Mouse (Mus musculus): ENCODE measurements around the gene Btbd17. TPM values are rescaled to one million over a fixed set of nuclear protein-coding genes. Genes with fewer than 3 reads are reported as not detected.
A peak's percentile ranks its signal among the peaks of the same experiment; 100 is the strongest.

The Btbd17 gene
- polyA plus RNA-seq, 1 experiment from 2014 or later, result 0.20 TPM

DNA sequence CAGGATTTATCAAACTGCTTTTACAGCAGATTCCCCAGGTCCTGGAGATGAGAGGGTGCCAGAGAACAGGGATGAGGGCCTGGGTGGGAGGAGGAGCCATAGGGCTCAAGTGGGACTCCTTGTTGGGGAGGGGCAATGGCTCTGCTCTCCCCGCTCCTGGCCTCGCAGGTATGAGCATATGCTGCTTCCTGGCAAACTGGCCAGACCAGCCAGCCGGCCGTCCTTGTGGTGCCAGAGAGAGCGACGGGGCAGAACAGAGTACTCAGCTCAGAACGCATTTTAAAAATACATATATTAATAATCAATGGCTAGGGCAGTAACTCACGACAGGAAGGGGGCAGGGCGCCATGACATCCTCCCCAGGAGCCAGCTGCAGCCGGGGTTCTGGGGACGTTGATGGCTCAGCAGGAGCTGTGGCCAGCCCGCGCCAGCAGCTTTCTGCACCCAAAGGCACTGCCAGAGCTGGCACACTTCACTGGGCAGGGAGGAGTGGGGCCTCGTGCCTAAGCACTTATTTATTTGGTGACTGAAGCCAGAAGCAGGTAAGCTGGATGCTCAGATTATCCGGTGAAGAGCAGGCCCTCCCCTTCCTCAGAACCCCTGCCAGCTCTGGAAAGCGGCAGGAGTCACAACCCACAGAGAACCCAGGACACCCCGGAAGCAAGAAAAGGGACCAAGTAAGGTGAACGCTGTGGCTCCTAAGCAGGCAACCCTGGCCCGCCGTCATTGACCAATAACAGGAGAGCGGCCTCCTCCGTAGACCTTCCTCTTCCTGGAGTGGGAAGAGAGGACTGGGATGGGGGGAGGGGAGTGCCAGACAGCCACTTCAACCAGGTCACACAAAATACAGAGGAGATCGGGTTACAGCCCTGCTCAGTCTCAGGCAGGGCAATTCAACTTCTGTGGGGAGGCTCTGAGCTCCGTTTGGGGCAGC lies 34.0 kb upstream of the Btbd17 start:
- 6% methylated on average over 24 of the region's 24 CpGs for WGBS
- no peaks in the 10 kb centered on the region for H3K27me3 ChIP-seq (replicated peaks; ENCODE audit: control insufficient read depth, insufficient read depth, low read length)
- no peak overlapping the region for H3K27ac ChIP-seq (ENCODE audit: low read depth, low read length)
- H3K9me3 ChIP-seq (ENCODE audit: control insufficient read depth), result no peaks in the 10 kb centered on the region
- peak; percentile 74 for ATAC-seq
- H3K36me3 ChIP-seq (ENCODE audit: control insufficient read depth, insufficient read depth), result no peaks in the 10 kb centered on the region
- H3K4me2 ChIP-seq (replicated peaks; ENCODE audit: low read depth), result peak overlapping the region; percentile 67
- peak overlapping the region; percentile 29 for H3K4me3 ChIP-seq (ENCODE audit: low read depth, low read length)
- TF ChIP-seq CTCF (IDR thresholded peaks at IDR 0.05; ENCODE audit: low read depth), result no peak
- no peaks in the 10 kb centered on the region for H3K4me1 ChIP-seq (replicated peaks; ENCODE audit: control insufficient read depth, insufficient read depth, low read length)
- H3K9ac ChIP-seq (ENCODE audit: low read depth, low read length), result peak overlapping the region; percentile 27; the same call in 1 of the 2 replicates

- no peak overlapping the region for H3K27ac ChIP-seq (ENCODE audit: low read depth, low read length)
Observed at GRCm38 (mm10) chr11:114826686-114827085, 30.9 kb upstream of the Btbd17 start.

GRCm38 (mm10) chr11:114823199-114823725 lies 27.5 kb upstream of the Btbd17 start:
- H3K27me3 ChIP-seq (replicated peaks; ENCODE audit: control insufficient read depth, insufficient read depth, low read length), result no peaks in the 10 kb centered on the region
- H3K36me3 ChIP-seq (ENCODE audit: control insufficient read depth, insufficient read depth), result no peaks in the 10 kb centered on the region
- no peak for TF ChIP-seq CTCF (IDR thresholded peaks at IDR 0.05; ENCODE audit: low read depth)
- no peaks in the 10 kb centered on the region for H3K4me1 ChIP-seq (replicated peaks; ENCODE audit: control insufficient read depth, insufficient read depth, low read length)
- no peaks in the 10 kb centered on the region for H3K9me3 ChIP-seq (ENCODE audit: control insufficient read depth)
- no peak overlapping the region for H3K27ac ChIP-seq (ENCODE audit: low read depth, low read length)
- H3K4me2 ChIP-seq (replicated peaks; ENCODE audit: low read depth), result no peak overlapping the region
- H3K9ac ChIP-seq (ENCODE audit: low read depth, low read length), result no peak overlapping the region
- no peak overlapping the region for H3K4me3 ChIP-seq (ENCODE audit: low read depth, low read length)
- WGBS, result 24% methylated on average over 11 of the region's 11 CpGs
- no peak for ATAC-seq

More at GRCm38 (mm10) chr11:114826686-114827085, 30.9 kb upstream of the Btbd17 start:
- no peak overlapping the region for H3K4me3 ChIP-seq (ENCODE audit: low read depth, low read length)
- H3K4me2 ChIP-seq (replicated peaks; ENCODE audit: low read depth), result no peak overlapping the region
- no peaks in the 10 kb centered on the region for H3K4me1 ChIP-seq (replicated peaks; ENCODE audit: control insufficient read depth, insufficient read depth, low read length)
- no peaks in the 10 kb centered on the region for H3K27me3 ChIP-seq (replicated peaks; ENCODE audit: control insufficient read depth, insufficient read depth, low read length)
- H3K9me3 ChIP-seq (ENCODE audit: control insufficient read depth), result no peaks in the 10 kb centered on the region
- no peaks in the 10 kb centered on the region for H3K36me3 ChIP-seq (ENCODE audit: control insufficient read depth, insufficient read depth)
- WGBS, result 26% methylated on average over 5 of the region's 5 CpGs
- no peak overlapping the region for H3K9ac ChIP-seq (ENCODE audit: low read depth, low read length)
- peak; percentile 62 for ATAC-seq
- no peak for TF ChIP-seq CTCF (IDR thresholded peaks at IDR 0.05; ENCODE audit: low read depth)

DNA sequence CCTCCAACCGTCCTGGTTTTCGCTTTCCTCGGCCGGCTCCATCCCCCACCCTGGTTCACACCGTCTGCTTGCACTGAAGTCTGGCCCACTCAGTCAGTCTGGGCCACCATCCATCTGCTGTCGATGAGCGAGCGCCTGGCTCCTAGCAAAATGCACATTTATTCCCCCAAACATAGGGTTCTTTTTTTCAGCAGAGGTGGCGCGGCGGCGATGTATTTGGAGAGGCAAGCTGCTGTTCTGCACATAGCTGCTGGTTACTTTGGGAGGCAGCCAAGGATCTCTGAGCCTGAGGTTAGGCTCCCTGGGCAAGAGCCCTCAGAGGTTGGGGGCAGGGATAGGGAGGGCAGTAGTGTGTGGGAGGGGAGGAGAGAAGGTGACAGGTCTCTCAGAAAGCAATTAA lies 27.0 kb upstream of the Btbd17 start:
- H3K27me3 ChIP-seq (replicated peaks; ENCODE audit: control insufficient read depth, insufficient read depth, low read length), result no peaks in the 10 kb centered on the region
- H3K36me3 ChIP-seq (ENCODE audit: control insufficient read depth, insufficient read depth), result no peaks in the 10 kb centered on the region
- TF ChIP-seq CTCF (IDR thresholded peaks at IDR 0.05; ENCODE audit: low read depth), result no peak
- no peak overlapping the region for H3K27ac ChIP-seq (ENCODE audit: low read depth, low read length)
- H3K4me2 ChIP-seq (replicated peaks; ENCODE audit: low read depth), result no peak overlapping the region
- no peaks in the 10 kb centered on the region for H3K9me3 ChIP-seq (ENCODE audit: control insufficient read depth)
- no peak overlapping the region for H3K9ac ChIP-seq (ENCODE audit: low read depth, low read length)
- H3K4me1 ChIP-seq (replicated peaks; ENCODE audit: control insufficient read depth, insufficient read depth, low read length), result no peaks in the 10 kb centered on the region
- 70% methylated on average over 12 of the region's 12 CpGs for WGBS
- no peak for ATAC-seq
- H3K4me3 ChIP-seq (ENCODE audit: low read depth, low read length), result no peak overlapping the region

GRCm38 (mm10) chr11:114821325-114821724 lies 25.6 kb upstream of the Btbd17 start:
- WGBS, result 67% methylated on average over 1 of the region's 1 CpGs
- no peaks in the 10 kb centered on the region for H3K4me1 ChIP-seq (replicated peaks; ENCODE audit: control insufficient read depth, insufficient read depth, low read length)
- H3K36me3 ChIP-seq (ENCODE audit: control insufficient read depth, insufficient read depth), result no peaks in the 10 kb centered on the region
- H3K27ac ChIP-seq (ENCODE audit: low read depth, low read length), result no peak overlapping the region
- no peak overlapping the region for H3K9ac ChIP-seq (ENCODE audit: low read depth, low read length)
- ATAC-seq, result no peak
- no peaks in the 10 kb centered on the region for H3K27me3 ChIP-seq (replicated peaks; ENCODE audit: control insufficient read depth, insufficient read depth, low read length)
- H3K4me2 ChIP-seq (replicated peaks; ENCODE audit: low read depth), result no peak overlapping the region
- no peaks in the 10 kb centered on the region for H3K9me3 ChIP-seq (ENCODE audit: control insufficient read depth)
- TF ChIP-seq CTCF (IDR thresholded peaks at IDR 0.05; ENCODE audit: low read depth), result no peak
- no peak overlapping the region for H3K4me3 ChIP-seq (ENCODE audit: low read depth, low read length)

DNA sequence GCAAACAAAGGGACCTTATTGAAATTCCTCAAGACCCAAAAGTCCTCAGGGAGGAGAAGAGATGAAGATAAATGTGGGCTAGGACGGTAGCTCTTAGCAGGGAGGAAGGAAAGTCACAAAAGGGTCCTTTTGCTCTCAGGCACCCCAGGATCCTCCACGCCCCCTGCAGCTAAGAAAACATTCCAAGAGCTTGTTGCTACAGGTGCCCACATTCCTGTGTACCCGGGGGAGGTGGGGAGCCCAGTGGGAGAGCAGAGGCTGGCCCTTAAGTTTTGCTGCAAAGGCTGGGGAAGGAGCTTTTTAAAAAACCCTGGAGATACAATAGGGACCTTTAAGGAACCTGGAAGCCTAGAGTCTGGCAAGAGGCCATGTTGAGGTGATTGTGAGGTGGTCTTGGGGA lies 24.7 kb upstream of the Btbd17 start:
- Histone ChIP-seq H3K9me3 (ENCODE audit: control insufficient read depth) (no peaks in the 10 kb centered on the region), H3K27me3 (replicated peaks; ENCODE audit: control insufficient read depth, insufficient read depth, low read length) (no peaks in the 10 kb centered on the region), H3K4me2 (replicated peaks; ENCODE audit: low read depth) (no peak overlapping the region), H3K9ac (ENCODE audit: low read depth, low read length) (no peak overlapping the region), H3K4me3 (ENCODE audit: low read depth, low read length) (no peak overlapping the region), H3K27ac (ENCODE audit: low read depth, low read length) (no peak overlapping the region), H3K36me3 (ENCODE audit: control insufficient read depth, insufficient read depth) (no peaks in the 10 kb centered on the region), H3K4me1 (replicated peaks; ENCODE audit: control insufficient read depth, insufficient read depth, low read length) (no peaks in the 10 kb centered on the region)
- 48% methylated on average over 3 of the region's 3 CpGs for WGBS
- ATAC-seq, result no peak
- no peak for TF ChIP-seq CTCF (IDR thresholded peaks at IDR 0.05; ENCODE audit: low read depth)
